Mouse (Mus musculus) fibroblast of lung, adult 2 months (primary cell): Measurements from ENCODE around the gene Osbpl6.

Experiments
- DNase-seq: peaks from one replicate; pipeline ENCODE4 v3.0.0-alpha.2; 2011; ENCODE audit warnings: low read depth

Osbpl6 gene

DNA sequence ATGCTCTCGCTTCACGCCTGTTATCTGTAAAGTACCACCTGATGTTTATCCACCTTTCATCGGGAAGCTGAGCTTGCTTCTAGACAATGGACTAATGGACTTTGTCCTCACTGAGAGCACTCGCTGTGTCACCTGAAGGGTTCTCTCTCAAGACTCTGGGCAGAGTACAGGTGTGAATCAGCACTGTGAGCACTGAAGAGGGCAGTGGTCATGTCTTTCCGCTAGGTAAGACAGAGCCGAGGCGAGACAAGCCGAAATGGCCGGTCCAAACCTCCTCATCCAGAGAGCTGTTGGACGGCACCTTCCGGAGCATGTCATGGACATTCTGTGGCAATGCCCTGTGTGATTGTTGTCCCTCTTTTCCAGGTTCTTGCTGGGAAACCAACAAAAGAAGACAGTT is 92.6 kb downstream of the Osbpl6 start:
- DNase-seq = no peak

DNA sequence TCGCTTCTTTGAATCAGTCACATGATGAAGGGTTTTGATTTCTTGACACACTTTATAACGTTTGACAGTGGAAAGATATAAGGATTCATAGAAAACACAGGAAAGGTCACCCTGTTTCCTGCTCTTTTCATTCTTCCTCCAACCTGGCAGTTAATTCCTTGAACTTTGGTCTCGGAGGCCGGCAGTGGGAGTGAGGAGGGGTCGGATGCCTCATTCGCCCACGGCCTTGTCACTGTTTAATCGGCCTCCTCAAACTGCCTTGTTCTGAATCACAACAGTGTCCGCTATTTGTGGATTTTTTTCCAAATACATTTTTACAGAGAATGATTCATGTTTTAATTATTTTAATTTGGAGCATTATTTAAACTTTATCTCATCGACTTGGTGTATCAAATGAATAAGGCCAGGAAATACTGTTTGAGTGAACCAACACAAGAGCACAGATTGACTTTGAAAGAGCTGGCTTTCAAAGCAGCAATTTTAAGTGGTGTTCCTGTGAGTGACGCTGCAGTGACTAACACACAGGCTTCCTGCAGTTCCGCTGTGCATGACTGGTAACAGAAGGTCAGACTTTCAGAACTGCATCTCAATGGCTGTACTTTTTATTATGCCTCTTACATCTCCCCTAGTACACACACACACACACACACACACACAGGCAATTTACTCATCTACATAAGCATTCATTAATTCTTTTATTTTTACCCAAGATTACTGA is 98.0 kb downstream of the Osbpl6 start:
- DNase-seq = no peak

DNA sequence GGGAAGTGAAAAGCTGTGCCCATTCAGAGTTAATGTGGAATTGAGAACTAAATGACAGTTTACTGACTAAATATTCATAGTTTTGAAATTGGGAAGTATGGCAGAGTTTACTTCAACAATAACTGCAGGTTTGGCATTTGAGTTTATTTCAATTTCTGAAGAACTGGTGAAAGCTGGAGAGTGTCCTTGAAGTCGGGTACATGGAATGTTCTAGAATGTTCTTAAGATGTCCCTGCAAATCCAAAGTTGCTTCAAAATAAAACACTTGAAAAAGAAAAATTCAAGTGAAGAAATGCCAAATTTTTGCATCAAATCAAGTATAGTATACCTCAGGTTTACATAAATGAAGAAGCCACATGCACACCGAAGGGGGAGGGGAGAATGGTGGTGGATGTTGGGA is 98.7 kb downstream of the Osbpl6 start:
- DNase-seq = no peak

DNA sequence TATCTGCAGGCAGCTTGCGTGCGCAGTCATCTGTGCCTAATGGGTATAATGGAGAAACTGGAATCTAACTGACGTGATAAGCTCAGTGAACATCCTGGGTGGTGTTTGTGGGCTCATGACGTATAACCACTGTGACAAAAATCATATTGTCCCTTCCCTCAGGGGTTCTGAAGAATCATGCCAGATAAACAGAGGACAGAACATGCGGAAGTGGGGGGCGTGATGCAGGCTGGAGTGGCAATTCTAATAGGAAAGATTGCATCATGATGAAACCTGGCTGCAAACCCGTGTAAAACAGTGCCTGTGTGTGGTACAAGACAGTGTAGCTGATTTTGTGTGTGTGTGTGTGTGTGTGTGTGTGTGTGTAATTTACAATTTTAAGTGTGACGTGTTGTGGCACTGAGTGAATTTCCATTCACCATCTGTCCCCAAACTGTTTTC is 105.0 kb downstream of the Osbpl6 start:
- no peak for DNase-seq

DNA sequence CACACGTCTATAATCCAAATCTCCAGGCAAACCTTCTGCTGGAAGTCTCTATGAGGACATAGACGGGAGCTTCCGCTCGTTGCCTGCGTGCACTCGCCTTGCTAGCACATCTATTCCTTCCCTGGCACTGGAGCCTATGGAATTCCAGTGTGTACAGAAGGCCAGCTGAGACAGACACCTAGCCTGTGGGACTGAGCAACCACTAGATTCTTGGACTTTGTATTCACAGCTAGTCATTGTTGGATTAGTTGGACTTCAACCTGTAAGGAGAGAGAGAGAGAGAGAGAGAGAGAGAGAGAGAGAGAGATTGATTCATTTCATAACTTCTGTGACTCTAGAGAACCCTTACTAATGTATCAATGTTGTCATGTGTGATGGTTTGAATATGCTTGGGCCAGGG is 105.8 kb downstream of the Osbpl6 start:
- DNase-seq = no peak

DNA sequence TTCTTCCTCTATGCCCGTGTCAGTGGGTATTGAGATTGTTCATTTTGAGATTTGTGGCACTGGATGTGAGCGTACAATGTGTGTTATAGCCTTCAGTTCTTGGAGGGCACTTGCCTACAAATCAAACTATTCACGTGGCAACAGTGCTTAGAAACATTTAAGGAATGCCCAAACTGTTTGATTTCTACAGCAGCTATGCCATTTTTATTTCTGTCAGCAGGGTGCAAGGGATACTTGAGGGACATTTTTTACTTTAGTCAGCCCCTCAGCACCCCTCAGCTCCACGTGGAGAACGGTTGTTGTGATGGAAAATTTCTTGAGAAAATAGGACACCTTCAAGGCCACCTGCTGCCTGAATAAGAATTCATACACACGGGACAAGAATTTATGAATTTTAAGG is 106.6 kb downstream of the Osbpl6 start:
- DNase-seq = no peak

DNA sequence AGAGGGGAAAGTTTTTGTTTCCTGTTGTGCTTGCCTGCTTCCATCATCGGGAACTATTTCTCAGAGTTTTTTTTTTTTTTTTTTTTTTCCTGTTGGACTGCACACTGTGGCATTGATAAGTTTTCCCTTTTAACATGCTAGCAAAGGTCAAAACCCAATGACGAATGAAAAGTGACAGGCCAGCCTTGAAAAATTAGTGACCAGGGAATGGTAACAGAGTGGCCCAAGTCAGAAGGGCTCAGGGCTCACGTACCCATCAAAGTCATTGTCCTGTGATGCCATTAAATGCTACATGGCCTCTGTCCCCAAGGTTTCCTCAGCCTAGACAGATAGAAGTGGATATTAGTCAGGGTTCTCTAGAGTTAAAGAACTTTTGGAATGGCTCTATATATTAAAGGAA is 107.0 kb downstream of the Osbpl6 start:
- no peak for DNase-seq

DNA sequence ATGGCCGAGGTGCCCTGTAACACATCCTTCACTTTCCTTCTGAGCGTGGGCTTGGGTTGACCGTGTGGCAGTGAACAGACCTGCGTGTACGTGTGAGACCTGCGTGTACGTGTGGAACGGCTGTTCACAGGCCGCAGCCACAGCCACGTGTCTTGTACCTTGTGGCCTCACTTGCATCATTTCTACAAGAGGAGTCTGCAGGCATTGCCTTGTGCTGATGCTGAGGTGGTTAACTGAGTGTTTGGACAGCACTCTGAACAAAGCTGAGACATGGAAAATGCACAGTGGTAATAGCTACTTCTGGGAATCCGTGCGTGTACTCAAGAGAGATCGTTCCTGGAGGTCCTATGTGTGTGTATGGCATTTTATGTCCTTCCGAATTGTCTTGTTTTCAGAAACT is 111.2 kb downstream of the Osbpl6 start:
- DNase-seq = no peak

DNA sequence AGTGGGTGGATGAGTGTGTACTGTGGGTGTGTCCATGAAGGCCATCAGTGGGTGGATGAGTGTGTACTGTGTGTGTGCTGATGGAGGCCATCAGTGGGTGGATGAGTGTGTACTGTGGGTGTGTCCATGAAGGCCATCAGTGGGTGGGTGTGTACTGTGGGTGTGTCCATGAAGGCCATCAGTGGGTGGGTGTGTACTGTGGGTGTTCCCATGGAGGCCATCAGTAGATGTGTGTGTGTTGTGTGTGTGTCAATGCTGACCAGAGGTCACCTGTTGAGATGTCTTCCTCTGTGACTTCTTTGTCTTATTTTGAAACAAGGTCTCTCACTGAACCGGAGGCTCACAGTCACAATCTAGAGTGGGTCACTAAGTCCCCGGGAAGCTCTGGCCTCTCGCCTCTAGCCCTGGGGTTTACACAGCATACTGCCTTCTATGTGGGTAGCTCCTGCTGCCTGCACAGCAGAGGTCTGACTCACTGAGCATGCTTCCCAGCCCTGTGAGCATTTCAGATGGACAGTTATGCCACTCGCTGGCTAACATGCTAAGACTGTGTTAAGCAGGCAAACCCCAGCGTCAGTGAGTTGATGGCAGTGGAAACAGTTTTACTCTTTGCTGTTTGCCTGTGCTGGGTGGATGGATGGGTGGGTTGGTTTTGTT is 112.2 kb downstream of the Osbpl6 start:
- no peak for DNase-seq

DNA sequence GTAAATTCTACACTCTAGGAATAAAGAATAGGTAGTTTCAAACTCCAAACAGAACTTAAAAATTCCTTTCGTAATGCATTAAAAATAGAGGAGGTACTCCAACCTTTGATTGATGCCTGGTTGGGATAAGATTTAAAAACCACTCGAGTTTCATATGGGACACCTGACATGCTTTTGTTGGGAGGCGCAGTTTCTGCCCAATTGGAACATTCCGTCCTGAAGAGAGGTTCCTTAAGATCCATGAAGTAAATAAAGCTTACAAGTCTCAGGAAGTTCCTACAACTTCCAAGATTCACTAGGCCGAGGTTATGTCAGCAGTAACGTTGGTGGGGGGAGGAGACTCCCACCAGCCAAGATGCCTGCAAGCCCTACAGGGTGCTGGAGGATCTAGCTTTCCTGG is 115.3 kb downstream of the Osbpl6 start:
- DNase-seq = no peak

DNA sequence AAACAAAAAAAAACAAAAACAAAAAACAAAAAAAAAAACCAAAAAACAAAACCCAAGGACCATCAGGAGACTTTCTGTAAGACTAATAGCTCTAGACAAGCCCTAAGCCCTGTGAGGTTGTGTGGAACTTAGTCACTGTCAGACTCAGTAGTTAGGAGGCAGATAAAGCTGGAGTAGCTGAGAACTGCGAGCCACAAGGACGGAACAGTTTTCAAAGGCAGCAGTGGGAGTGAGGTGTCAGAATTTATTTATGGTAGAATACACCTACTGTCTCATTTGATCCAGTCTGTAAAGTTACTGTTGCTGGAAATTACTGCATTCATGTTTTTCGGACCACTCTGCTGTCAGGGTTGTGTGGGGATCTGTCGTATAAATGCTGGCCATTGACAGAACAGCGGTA is 118.1 kb downstream of the Osbpl6 start:
- DNase-seq = no peak

DNA sequence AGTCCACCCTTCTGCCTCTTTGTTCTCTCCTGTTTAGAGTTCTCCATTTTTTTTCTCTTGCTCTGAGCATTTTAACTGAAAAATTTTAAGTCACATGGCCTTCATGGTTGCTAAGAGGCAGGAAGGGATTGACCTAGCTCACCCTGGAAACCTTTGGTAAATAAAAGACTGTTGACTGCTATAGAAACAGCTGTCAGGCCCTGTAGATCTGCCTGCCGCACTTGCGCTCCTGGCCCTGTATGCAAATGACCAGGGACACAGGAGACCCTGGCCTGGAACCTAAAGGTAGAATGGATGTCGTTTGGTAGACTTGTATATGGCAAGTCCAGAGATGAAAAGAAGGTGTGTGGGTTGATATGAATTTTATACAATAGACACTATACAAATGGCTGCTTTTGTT is 119.3 kb downstream of the Osbpl6 start:
- DNase-seq = no peak

DNA sequence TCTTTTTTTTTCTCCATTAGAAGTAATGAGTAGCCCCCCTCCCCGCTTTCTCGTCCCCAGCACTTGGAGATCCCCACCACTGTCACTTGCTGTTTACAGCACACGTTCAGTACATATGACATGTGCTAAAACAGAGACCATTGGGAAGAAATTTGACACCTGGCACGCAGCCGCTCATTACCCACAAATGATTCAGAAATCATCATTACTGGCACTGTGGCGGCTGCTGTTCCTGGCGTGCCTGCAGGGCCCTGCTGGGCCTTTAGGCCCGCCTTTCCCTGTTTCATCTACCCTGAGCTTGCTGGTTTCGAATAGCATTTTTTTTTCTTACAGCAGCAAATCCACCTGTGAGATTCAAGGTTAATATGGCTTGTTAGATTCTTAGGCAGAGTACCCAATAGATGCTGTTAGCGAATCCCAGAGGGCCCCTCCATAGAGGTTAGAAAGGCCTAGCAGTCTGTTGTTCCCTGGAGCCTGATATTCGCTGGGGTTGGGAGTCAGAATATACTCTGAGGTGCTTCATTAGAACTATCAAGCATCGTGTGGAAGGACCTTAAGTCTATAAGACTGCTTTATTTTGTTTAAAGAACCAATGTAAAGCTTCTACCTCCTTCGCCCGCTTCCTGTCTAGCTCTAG is 126.3 kb downstream of the Osbpl6 start:
- no peak for DNase-seq

DNA sequence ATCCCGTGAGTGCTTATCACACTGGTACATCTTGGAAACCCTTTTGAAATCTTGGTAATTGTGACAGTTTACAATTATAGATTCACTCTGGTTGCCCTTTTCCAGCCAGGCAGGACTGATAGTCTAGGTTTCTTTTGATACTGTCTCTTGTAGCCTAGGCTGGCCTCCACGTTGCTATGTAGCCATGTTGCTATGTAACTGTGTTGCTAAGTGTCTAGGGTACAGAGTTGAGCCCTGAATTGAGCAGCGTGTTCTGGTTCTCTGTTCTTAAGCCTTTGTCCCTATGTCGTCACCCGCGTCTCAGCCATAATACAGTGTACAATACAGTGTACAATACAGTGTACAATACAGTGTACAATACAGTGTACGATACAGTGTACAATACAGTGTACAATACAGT is 128.6 kb downstream of the Osbpl6 start:
- no peak for DNase-seq

DNA sequence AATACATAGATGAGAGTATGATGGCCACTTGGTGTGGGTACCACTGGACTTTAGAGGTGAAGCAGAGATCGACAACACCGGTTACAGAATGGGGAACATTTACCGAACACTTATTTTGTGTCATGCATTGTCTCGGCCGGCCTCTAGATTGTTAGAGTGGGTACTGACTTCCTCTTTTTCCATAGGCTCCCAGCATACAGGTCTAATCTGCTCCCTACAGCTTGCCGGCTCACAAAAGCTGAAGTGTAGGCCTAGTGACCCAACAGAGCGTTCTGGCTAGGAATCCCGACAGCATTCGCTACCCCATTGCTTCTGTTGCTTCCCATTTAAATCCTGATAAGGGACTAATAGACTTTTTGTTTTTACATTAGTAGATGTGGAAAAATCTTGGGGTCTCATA is 135.6 kb downstream of the Osbpl6 start:
- no peak for DNase-seq

DNA sequence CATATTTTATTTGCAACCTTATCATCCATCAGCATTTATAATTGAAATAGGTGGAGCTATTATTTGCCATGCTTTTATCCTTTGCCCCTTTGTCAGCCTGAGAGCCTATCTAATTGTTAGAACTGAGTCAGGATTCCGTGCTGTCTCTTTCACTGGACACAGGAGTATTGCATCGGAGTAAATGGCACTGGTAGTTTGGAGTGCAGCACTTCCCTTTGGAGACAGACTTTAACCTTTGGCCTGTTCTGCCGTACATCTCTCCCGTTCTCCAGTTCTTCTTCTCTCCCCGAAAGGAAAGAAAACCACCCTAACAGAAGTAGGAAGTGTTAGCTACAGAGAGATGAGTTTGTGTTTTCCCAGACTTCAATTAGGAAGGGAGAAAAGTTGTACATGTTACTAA is 136.6 kb downstream of the Osbpl6 start:
- no peak for DNase-seq

DNA sequence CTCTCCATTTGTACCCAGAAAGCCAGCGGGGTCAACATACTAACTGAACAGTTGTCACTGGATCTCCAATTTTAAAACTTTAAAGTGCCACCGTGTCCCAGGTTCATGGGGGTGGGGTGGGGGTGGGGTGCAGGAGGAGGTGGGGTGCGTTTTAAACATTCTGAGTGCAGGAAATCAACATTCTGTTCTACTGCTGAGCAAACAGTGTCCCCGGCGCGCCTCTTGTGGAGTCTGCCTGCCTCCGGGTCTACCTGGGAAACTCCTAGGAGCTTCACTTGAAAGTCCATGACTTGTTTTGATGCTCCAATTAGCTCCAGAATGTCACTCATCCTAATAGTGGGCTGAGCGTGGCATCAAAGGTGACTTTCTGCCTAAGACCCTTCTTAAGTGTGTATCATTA is 139.2 kb downstream of the Osbpl6 start:
- no peak for DNase-seq

DNA sequence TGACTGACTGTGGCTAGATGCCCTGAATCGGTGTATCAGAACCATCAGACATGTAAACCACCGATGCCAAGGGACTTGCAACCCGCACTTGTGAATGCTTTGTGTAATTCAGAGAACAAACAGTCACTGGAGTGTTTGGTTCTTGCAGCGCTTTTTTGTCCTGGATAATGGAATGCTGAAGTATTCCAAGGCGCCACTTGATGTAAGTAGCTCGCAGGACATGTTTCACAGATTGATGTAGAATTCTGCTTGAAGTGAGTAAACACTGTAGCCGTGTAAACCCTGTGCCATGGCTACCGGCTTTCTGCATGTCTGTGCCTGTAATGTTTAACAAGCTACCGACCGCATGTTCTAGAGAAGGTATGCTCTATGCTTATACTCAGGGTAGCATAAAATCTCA is 141.9 kb downstream of the Osbpl6 start:
- no peak for DNase-seq

DNA sequence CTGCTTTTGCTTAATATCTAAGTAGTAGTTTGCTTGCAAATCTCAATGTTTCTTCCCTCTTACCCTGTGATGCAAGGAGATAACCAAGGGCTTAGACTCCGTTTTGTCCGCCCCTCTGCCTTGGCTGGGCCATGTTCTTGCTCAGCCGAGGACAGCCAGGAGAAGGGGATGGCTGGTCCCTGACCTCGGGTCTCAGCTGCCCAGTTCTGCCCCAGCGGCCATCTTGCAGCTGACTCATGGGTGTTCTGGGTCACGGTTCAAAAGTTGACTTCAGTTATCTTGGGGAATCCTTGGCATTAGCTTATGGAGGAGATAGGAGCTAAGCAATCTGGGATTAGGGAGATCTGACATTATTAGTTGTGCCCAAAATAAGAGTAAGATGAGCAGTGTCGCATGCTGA is 142.5 kb downstream of the Osbpl6 start:
- no peak for DNase-seq

DNA sequence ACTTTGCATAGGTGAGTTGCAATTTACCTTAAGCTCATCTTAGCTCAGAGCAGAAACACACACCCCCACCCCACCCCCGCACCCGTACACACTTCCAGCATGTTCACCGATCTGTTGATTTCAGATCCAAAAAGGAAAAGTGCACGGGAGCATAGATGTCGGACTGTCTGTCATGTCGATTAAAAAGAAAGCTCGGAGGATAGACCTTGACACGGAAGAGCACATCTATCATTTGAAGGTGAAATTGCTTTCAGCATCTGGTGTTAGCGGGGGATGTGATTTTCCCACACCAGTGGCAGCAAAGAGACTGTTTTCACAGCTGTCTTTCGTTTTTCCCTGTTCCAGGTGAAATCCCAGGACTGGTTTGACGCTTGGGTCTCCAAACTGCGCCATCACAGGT is 143.0 kb downstream of the Osbpl6 start:
- DNase-seq = no peak

DNA sequence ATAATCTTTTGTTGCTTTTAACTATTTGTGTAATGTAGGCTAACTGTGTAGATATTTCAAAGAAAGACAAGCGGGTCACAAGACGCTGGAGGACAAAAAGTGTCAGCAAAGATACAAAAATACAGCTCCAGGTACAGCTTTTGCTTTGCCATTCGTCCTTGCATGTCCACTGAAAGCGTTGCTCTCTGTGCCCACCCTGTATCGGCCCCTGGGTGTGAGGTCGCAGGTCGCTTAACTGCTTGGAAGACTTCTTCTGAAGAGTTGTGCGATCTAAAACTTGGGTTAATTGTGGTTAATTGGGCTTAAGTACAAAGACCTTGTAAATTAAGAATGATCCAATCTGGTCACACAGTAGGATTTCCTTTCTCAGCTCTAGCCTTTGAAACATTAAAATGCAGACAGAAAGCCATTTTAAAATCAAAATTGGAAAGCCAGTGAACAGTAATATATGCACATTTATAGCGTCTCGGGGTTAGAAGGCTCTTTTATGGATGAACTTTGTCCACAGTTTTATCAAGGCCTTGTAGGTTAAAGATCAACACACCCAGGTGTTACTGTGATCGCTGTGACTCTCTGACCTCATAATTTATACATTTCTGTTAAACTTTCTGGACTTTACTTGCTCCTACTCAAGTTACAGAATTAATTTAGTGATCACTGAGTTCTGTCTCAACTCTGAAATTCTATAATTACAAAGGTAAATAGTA is 149.7 kb downstream of the Osbpl6 start:
- DNase-seq = no peak

DNA sequence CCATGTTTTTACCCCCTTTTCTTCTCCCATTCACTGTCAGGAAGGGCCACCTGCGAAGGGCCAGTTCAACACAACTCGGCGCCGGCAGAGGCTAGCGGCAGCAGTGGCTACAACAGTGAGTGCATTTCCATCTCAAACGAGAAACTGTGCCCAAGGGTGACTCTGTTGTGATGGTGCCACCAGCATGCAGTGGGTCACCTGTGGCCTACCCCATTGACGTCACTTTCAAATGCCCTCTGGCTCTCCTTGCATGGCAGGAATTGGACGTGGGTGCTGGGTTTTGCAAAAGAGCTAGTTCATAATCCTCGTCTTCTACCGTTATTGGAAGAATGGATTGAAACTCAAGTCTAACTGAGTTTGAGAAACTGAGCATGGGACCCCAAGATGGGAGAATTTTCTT is 153.8 kb downstream of the Osbpl6 start:
- DNase-seq = no peak

DNA sequence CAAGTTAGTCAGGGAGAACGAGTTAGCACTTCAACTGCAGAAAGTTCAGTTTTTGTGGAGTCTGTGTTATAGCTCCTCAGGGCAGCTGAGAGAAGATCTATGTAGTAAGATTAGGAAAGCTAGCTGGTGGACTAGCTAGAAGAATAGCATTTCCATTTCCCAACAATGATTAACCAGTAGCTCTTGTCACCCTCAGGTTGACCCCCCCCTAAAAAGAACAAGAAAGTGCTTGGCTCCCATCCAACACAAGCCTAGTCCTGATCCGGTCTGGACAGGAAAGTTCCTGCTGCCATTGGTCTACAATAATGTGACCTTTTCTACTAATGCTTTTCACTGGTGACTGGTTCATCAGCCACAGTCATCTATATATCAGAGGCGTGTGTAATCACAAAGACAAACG is 157.6 kb downstream of the Osbpl6 start:
- DNase-seq = no peak
